Mouse (Mus musculus) MEL (cell line): ENCODE results near the gene Kcna2. TPM values are rescaled to one million over a fixed set of nuclear protein-coding genes. Genes with fewer than 3 reads are reported as not detected.

ENCODE experiments used
- DNase-seq: peaks from one replicate; pipeline ENCODE4 v3.0.0; 2011; ENCODE audit warnings: low read depth, low spot score
- H3K27ac ChIP-seq: 2 replicates; pipeline ENCODE4 v1.5.1; 2012; ENCODE audit warnings: low read depth, mild to moderate bottlenecking, control low read depth, low read length, moderate library complexity; ENCODE audit not compliant: control insufficient read depth
- H3K27me3 ChIP-seq, 2 experiments: fragments of 150-350 bp in 1 of 2; sonication (generic) in 1 of 2; 2 replicates each; pipeline ENCODE4 v1.6.1; 2012; ENCODE audit warnings: low read length in 2 of 2, mild to moderate bottlenecking in 2 of 2, improper control_type of control experiment in 1 of 2, moderate library complexity in 1 of 2; ENCODE audit not compliant: insufficient read depth in 2 of 2, control insufficient read depth in 1 of 2
- H3K36me3 ChIP-seq, 2 experiments: 2 replicates each; pipeline ENCODE4 v1.6.1; 2012 to 2014; ENCODE audit warnings: low read length in 2 of 2, improper control_type of control experiment in 1 of 2, inconsistent platforms in 1 of 2, mild to moderate bottlenecking in 1 of 2; ENCODE audit not compliant: insufficient read depth in 2 of 2, control insufficient read depth in 1 of 2
- H3K4me1 ChIP-seq, 2 experiments: fragments of 150-350 bp in 1 of 2; sonication (generic) in 1 of 2; 2 replicates each; pipeline ENCODE4 v1.6.1; 2012; ENCODE audit warnings: low read length in 2 of 2, improper control_type of control experiment in 1 of 2, mild to moderate bottlenecking in 1 of 2; ENCODE audit not compliant: insufficient read depth in 2 of 2, control insufficient read depth in 1 of 2
- H3K4me3 ChIP-seq, 2 experiments: fragments of 150-350 bp in 1 of 2; sonication (generic) in 1 of 2; 2 replicates each; pipeline ENCODE4 v1.5.1; 2012; ENCODE audit warnings: low read depth in 2 of 2, low read length in 2 of 2, mild to moderate bottlenecking in 2 of 2, moderate library complexity in 2 of 2, control low read depth in 1 of 2, improper control_type of control experiment in 1 of 2; ENCODE audit not compliant: control insufficient read depth in 1 of 2, insufficient read depth in 1 of 2
- H3K79me2 ChIP-seq: 2 replicates; pipeline ENCODE4 v1.6.1; 2012; ENCODE audit warnings: mild to moderate bottlenecking, low read length, moderate library complexity; ENCODE audit not compliant: control insufficient read depth, poor library complexity, insufficient read depth
- H3K9ac ChIP-seq: 2 replicates; pipeline ENCODE4 v1.6.1; 2012; ENCODE audit warnings: low read depth, mild to moderate bottlenecking, control low read depth, low read length, moderate library complexity; ENCODE audit not compliant: control insufficient read depth, poor library complexity, severe bottlenecking
- H3K9me3 ChIP-seq: fragments of 150-350 bp; sonication (generic); replicated peaks from 2 replicates; pipeline ENCODE4 v1.6.1; 2012; ENCODE audit warnings: mild to moderate bottlenecking, low read length, improper control_type of control experiment, moderate library complexity; ENCODE audit not compliant: insufficient read depth
- CHD1 ChIP-seq: IDR thresholded peaks from 2 replicates; pipeline ENCODE4 v1.6.1; 2012; ENCODE audit warnings: low read depth, mild to moderate bottlenecking, inconsistent platforms, low read length, improper control_type of control experiment
- CHD2 ChIP-seq: IDR thresholded peaks from 2 replicates; pipeline ENCODE4 v1.6.1; 2011; ENCODE audit warnings: low read length, improper control_type of control experiment
- E2F4 ChIP-seq: IDR thresholded peaks from 2 replicates; pipeline ENCODE4 v1.6.1; 2011; ENCODE audit warnings: low read depth, low read length, improper control_type of control experiment, borderline replicate concordance
- ELF1 ChIP-seq: IDR thresholded peaks from 2 replicates; pipeline ENCODE4 v1.6.1; 2014; ENCODE audit warnings: low read depth, mild to moderate bottlenecking, inconsistent platforms, low read length, improper control_type of control experiment, moderate library complexity
- GABPA ChIP-seq: IDR thresholded peaks from 2 replicates; pipeline ENCODE4 v1.6.1; 2012; ENCODE audit warnings: low read depth, mild to moderate bottlenecking, inconsistent platforms, low read length, improper control_type of control experiment, moderate library complexity
- GATA1 ChIP-seq: IDR thresholded peaks from 2 replicates; pipeline ENCODE4 v1.6.1; 2011; ENCODE audit warnings: low read depth, low read length, improper control_type of control experiment
- JUND ChIP-seq: IDR thresholded peaks from 2 replicates; pipeline ENCODE4 v1.6.1; 2011; ENCODE audit warnings: low read depth, mild to moderate bottlenecking, improper control_type of control experiment, low read length
- MAFK ChIP-seq: IDR thresholded peaks from 2 replicates; pipeline ENCODE4 v1.6.1; 2011; ENCODE audit warnings: low read depth, mild to moderate bottlenecking, low read length, improper control_type of control experiment, borderline replicate concordance
- MAZ ChIP-seq: IDR thresholded peaks from 2 replicates; pipeline ENCODE4 v1.6.1; 2012; ENCODE audit warnings: low read depth, mild to moderate bottlenecking, inconsistent platforms, low read length, improper control_type of control experiment
- MYB ChIP-seq: IDR thresholded peaks from 2 replicates; pipeline ENCODE4 v1.6.1; 2011; ENCODE audit warnings: mild to moderate bottlenecking, low read depth, low read length, improper control_type of control experiment
- MYC ChIP-seq: IDR thresholded peaks from 2 replicates; pipeline ENCODE4 v1.6.1; 2011; ENCODE audit warnings: low read depth, mild to moderate bottlenecking, low read length, improper control_type of control experiment, moderate library complexity
- NRF1 ChIP-seq: IDR thresholded peaks from 2 replicates; pipeline ENCODE4 v1.6.1; 2014; ENCODE audit warnings: low read depth, mild to moderate bottlenecking, inconsistent platforms, low read length, improper control_type of control experiment, moderate library complexity; ENCODE audit not compliant: poor library complexity, insufficient read depth, severe bottlenecking
- RAD21 ChIP-seq: IDR thresholded peaks from 2 replicates; pipeline ENCODE4 v1.6.1; 2011; ENCODE audit warnings: mild to moderate bottlenecking, low read depth, low read length, improper control_type of control experiment
- SMC3 ChIP-seq: IDR thresholded peaks from 2 replicates; pipeline ENCODE4 v1.6.1; 2011; ENCODE audit warnings: low read depth, low read length, improper control_type of control experiment
- TAL1 ChIP-seq: IDR thresholded peaks from 2 replicates; pipeline ENCODE4 v1.6.1; 2012; ENCODE audit warnings: mild to moderate bottlenecking, inconsistent platforms, low read length, moderate library complexity, mixed read lengths
- TCF12 ChIP-seq: IDR thresholded peaks from 2 replicates; pipeline ENCODE4 v1.6.1; 2014; ENCODE audit warnings: low read depth, mild to moderate bottlenecking, inconsistent platforms, low read length, improper control_type of control experiment, moderate library complexity
- UBTF ChIP-seq: IDR thresholded peaks from 2 replicates; pipeline ENCODE4 v1.6.1; 2012; ENCODE audit warnings: low read depth, mild to moderate bottlenecking, inconsistent platforms, low read length, improper control_type of control experiment, moderate library complexity, borderline replicate concordance; ENCODE audit not compliant: insufficient read depth
- USF1 ChIP-seq: IDR thresholded peaks from 2 replicates; pipeline ENCODE4 v1.6.1; 2014; ENCODE audit warnings: low read depth, mild to moderate bottlenecking, inconsistent platforms, low read length, improper control_type of control experiment, moderate library complexity
- USF2 ChIP-seq, 2 experiments: IDR thresholded peaks; 2 replicates each; pipeline ENCODE4 v1.6.1; 2011 to 2012; ENCODE audit warnings: improper control_type of control experiment in 2 of 2, low read length in 2 of 2, borderline replicate concordance in 1 of 2, inconsistent platforms in 1 of 2, low read depth in 1 of 2, mild to moderate bottlenecking in 1 of 2; ENCODE audit not compliant: insufficient read depth in 1 of 2
- ZC3H11A ChIP-seq: IDR thresholded peaks from 2 replicates; pipeline ENCODE4 v1.6.1; 2012; ENCODE audit warnings: low read depth, mild to moderate bottlenecking, inconsistent platforms, low read length, improper control_type of control experiment
- ZNF384 ChIP-seq: IDR thresholded peaks from 2 replicates; pipeline ENCODE4 v1.6.1; 2012; ENCODE audit warnings: low read depth, mild to moderate bottlenecking, inconsistent platforms, low read length, improper control_type of control experiment
- polyA plus RNA-seq, 2 experiments: library from polyadenylated mRNA; stranded (reverse) in 1 of 2; unstranded in 1 of 2; fragments of >175 nt in 1 of 2; fragments of >200 nt in 1 of 2; gene quantifications; 2 replicates each; pipeline versions ENCODE4 v1.2.1 to v1.2.4; 2012; ENCODE audit warnings: low replicate concordance in 2 of 2, low read depth in 1 of 2; ENCODE audit not compliant: insufficient read length in 2 of 2, insufficient read depth in 1 of 2, missing spikeins in 1 of 2
- total RNA-seq: library from RNA; depleted of rRNA; stranded (reverse); fragments of 300-350 nt; gene quantifications from 2 replicates; pipeline ENCODE4 v1.2.3, GENCODE M21; 2012

The Kcna2 gene
- total and polyA plus RNA-seq, 3 experiments, result under 0.01 TPM; not detected in 2

- TF ChIP-seq GATA1 (no peak), USF1 (no peak), MYC (no peak), MAFK (no peak), E2F4 (no peak), SMC3 (no peak), CHD2 (no peak), GABPA (no peak), ELF1 (no peak), CHD1 (no peak), JUND (no peak), TCF12 (no peak), ZNF384 (no peak), TAL1 (no peak), RAD21 (no peak), MAZ (no peak), MYB (no peak), NRF1 (no peak), ZC3H11A (no peak)
- Histone ChIP-seq H3K4me3 (no peak overlapping the region), H3K27me3 (no peaks in the 10 kb centered on the region), H3K9ac (no peak overlapping the region), H3K9me3 (no peaks in the 10 kb centered on the region), H3K27ac (no peak overlapping the region), H3K36me3 (no peaks in the 10 kb centered on the region), H3K79me2 (no peaks in the 10 kb centered on the region), H3K4me1 (no peaks in the 10 kb centered on the region)
- DNase-seq, result no peak
Measured at GRCm38 (mm10) chr3:107115746-107116145, 14.8 kb downstream of the Kcna2 start.

- no peaks in the 10 kb centered on the region for H3K36me3 ChIP-seq
- no peak overlapping the region for H3K4me3 ChIP-seq
- H3K9ac ChIP-seq, result no peak overlapping the region
- DNase-seq, result no peak
- no peaks in the 10 kb centered on the region for H3K79me2 ChIP-seq
- no peak overlapping the region for H3K27ac ChIP-seq
- no peak for TF ChIP-seq RAD21
- TF ChIP-seq MYB, result no peak
- TF ChIP-seq CHD1, result no peak
- TF ChIP-seq CHD2, result no peak
- TF ChIP-seq MYC, result no peak
- TF ChIP-seq JUND, result no peak
- TF ChIP-seq ZC3H11A, result no peak
- no peak for TF ChIP-seq USF2 (IDR thresholded peaks at IDR 0.05; ENCODE audit: borderline replicate concordance in 1 of 2, insufficient read depth in 1 of 2, low read depth in 1 of 2, low read length in 2 of 2)
- no peak for TF ChIP-seq ELF1
- TF ChIP-seq ZNF384, result no peak
- TF ChIP-seq UBTF, result no peak
- no peaks in the 10 kb centered on the region for H3K4me1 ChIP-seq
- no peaks in the 10 kb centered on the region for H3K9me3 ChIP-seq
- no peaks in the 10 kb centered on the region for H3K27me3 ChIP-seq
Measured at GRCm38 (mm10) chr3:107119864-107120564, 19.1 kb downstream of the Kcna2 start.
